Mouse (Mus musculus) cerebellum, postnatal 36 days (tissue): ENCODE measurements around the gene Pecam1.
"Not testable (repeated sequence)": the region's sequence is repeated elsewhere in the genome, so short reads cannot be mapped to it uniquely, and the experiment has no call there.

Experiments
- DNase-seq, 2 experiments: peaks; one replicate each; pipeline ENCODE4 v3.0.0; 2021 to 2022; ENCODE audit warnings: mixed read lengths in 2 of 2

The Pecam1 gene

DNA sequence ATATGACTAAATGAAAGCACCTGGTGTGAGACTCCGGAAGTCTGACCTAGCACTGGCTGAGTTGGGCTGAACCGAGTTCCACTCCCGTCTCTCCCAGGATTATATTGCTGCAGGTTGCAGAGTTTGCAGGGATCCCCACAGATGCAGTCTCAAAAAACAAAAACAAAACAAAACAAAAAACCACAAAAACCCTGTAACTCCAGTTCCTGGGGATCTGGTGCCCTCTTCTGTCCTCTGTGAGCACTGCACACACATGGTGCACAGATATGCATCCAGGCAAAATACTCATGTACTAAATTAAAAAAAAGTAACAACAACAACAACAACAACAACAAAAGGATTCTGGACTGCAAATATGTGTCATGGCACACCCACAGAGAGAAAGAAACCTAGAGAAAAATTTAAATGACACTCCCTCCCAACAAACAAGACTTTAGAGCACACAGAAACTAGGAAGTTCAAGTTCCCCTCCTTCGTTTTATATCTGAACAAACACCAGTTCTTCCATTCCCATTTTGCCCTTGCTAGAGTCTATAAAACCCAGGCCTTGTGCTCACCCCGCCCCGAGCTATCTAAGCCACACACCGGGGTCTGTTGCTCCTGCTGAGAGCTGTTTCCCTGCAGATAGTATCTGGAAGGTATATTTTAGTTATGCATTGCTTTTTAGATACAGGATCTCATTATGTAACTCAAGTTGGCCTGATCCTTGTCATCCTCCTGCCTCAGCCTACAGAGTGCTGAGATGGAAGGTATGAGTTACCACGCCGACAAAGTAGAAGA is 20.0 kb upstream of the Pecam1 start:
- no peak for DNase-seq

DNA sequence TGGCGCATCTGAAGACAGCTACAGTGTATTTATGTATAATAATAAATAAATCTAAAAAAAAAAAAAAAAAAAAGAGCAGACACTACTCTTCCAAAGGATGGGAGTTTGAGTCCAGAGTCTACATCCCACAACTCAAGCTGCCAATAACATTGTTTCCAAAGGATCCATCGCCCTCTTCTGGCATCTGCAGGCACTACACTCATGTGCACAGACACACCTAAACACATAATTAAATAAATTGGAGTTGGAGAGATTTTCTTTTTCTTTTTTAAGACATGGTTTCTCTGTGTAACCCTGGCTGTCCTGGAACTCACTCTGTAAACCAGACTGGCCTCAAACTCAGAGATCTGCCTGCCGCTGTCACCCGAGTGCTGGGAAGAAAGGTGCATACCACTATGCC is 17.1 kb upstream of the Pecam1 start:
- no peak for DNase-seq

- no peak for DNase-seq
Observed at GRCm38 (mm10) chr11:106766611-106767162, 16.3 kb upstream of the Pecam1 start.

- no peak for DNase-seq
Observed at GRCm38 (mm10) chr11:106762800-106763185, 12.4 kb upstream of the Pecam1 start.

- DNase-seq = no peak
Observed at GRCm38 (mm10) chr11:106762139-106762799, 11.8 kb upstream of the Pecam1 start.

GRCm38 (mm10) chr11:106760511-106760910 is 10.1 kb upstream of the Pecam1 start:
- DNase-seq = no peak

DNA sequence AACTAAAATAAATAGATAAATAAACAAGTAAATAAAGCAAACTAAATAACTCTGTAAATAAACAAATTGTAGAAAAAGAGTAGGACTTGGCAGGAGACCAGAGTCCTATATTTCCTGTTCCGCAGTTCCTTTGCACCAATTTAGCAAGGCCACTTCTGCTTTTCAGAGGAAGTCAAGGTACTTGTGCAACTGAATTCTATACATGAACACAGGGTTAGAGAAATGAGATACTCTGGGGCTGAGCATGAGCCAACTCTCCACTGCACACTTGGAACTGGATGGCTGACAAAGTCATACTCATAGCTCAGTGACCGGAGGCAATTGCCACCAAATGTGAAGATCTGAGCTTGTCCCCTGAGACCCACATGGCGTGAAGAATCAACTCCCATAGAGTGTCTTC is 8.6 kb upstream of the Pecam1 start:
- no peak for DNase-seq

- no peak for DNase-seq
Observed at GRCm38 (mm10) chr11:106755583-106755982, 5.2 kb upstream of the Pecam1 start.

DNA sequence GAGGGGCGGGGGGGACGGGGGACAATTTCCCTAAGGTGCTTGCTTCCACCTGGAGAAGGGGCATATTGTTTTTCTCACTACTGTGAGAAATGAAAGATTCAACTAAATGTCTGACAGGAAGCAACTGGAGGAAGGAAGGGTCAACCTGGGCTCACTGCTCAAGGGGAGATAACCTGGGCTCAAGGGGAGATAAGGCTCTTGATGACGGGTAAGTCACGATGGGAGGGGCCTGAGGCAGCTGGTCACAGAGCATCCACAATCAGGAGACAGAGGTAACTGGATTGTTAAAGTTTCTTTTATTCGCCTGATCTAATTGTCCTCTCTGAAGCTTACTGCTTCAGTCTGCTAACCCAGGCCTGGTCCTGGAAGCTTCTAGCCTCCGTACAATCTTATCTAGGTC is 2.9 kb upstream of the Pecam1 start:
- no peak for DNase-seq

GRCm38 (mm10) chr11:106752103-106752502 is 1.7 kb upstream of the Pecam1 start:
- no peak for DNase-seq

- DNase-seq = no peak
Observed at GRCm38 (mm10) chr11:106751039-106752018, 901 bp upstream of the Pecam1 start, which contains the start of gene Milr1. Gene Milr1, plus strand, starts transcription at chr11:106751226.

DNA sequence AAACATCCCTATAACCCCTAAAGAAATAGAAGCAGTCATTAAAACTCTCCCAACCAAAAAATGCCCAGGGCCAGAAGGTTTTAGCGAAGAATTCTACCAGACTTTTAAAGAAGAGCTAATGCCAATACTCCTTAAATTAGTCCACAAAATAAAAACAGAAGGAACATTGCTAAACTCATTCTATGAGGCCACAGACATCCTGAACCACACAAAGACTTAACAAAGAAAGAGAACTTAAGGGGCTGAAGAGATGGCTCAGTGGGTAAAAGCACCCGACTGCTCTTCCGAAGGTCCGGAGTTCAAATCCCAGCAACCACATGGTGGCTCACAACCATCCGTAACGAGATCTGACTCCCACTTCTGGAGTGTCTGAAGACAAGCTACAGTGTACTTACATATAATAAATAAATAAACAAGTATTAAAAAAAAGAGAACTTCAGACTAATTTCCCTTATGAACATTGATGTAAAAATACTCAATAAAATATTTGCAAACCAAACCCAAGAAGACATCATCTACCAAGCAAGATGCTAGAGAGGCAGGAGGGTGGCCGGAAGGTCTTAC is 789 bp downstream of the Pecam1 start:
- DNase-seq = not testable (repeated sequence)

DNA sequence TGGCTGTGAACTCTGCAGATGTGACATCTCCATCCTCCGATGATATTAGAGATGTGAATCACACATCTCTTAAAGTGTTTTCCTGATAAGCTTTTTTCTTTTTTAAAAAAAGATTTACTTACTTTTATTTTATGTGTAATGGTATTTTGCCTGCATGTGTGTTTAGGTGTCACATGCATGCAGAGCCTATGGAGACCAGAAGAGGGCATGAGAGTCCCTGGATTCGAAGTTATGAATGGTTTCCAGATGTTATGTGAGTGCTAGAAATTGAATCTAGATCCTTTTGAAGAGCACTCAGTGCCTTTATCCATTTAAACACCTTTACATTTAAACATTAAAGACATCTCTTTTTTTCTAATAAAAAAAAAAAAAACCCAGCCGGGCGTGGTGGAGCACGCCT is 5.5 kb downstream of the Pecam1 start:
- DNase-seq = no peak

DNA sequence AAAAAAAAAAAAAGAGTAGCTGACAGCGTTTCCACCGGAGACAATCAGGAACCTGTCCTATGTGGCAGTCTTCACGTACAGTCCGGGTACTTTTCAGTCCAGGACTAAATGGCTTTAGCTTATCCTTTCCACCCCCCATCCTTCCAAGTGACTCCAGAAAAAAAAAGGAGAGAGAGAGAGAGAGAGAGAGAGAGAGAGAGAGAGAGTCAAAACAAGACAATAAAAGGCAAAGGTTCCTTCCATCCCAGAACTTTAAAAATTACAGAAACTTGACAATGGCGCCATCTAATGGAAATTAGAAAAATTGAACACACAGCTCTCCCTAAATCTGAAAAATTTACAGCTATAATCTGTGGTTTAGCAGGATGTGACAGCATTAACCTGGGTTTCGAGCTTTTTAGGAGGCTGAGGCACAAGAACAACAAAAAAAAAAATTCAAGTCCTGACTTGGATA is 8.0 kb downstream of the Pecam1 start:
- DNase-seq = no peak

DNA sequence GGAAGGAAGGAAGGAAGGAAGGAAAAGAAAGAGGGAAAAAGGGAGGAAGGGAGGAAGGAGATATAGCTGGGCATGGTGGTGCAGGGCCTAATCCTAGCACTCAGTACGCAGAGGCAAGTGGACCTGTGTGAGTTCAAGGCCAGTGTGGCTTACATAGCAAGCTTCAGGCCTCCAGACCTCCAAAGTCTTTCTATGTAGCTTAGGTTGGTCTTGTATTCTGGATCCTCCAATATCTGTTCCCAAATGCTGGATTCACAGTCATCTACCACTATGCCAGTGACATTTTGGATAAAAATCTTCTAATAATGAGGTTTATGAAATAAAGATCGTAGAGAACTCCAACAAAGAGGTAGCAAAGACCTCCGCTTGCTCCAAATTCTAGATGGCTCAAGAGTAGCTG is 8.6 kb downstream of the Pecam1 start:
- DNase-seq = no peak

DNA sequence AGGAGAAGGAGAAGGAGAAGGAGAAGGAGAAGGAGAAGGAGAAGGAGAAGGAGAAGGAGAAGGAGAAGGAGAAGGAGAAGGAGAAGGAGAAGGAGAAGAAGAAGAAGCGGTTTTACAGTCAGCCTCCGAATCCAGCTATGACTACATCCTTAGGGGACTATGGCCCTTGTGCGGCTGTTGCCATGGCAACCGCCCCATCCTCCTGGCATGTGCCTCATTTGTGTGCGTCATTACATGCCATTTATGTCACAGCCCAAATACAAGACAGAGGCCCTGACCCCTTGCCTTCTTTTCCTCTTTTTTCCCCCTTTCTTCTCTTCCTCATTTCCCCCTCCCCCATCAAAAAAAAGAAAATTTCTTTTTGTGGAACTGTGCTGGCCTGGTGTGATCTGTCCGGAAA is 9.2 kb downstream of the Pecam1 start:
- DNase-seq = no peak

GRCm38 (mm10) chr11:106740724-106741123 is 9.7 kb downstream of the Pecam1 start:
- DNase-seq = not testable (repeated sequence)

DNA sequence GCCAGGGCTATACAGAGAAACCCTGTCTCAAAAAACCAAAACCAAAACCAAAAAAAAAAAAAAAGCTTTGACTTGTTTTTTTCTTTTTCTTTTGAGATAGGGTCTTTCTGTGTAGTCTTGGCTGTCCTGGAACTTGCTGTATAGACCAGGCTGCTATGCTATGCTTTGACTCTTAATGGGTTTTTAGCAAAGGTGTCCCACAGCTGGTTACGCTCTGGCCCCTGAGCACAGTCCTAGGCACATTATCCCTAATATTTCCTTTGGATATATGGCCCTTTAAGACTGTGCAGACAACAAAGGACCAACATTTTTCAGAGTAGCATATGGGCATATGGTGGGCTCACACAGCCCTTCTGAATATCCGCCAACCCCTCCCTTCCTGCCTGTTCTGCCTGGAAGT is 11.3 kb downstream of the Pecam1 start:
- DNase-seq = no peak

DNA sequence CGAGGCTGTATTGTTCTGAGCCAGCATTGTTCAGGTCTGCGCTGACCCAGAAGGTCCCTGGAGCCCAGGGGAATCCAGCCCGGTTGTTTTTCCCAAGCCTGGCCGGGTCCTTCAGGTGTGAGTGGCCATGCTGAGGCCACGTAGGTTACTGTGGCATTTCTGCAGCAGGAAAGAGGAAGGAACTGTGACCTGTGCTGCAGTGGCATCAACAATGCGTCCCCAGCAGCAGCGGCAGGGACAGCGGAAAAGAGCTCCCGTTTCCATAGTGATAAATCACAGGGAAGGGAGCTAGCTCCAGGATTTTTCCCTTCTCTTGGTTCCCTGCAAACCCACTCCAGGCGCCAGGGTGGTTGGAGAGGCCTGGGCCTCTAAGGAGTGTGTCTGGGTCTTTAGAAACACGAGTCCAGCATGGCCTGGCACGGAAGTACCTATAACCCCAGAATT is 13.2 kb downstream of the Pecam1 start:
- no peak for DNase-seq

GRCm38 (mm10) chr11:106736614-106737013 is 13.8 kb downstream of the Pecam1 start:
- DNase-seq = no peak

- no peak for DNase-seq
Observed at GRCm38 (mm10) chr11:106730714-106731113, 19.7 kb downstream of the Pecam1 start.

DNA sequence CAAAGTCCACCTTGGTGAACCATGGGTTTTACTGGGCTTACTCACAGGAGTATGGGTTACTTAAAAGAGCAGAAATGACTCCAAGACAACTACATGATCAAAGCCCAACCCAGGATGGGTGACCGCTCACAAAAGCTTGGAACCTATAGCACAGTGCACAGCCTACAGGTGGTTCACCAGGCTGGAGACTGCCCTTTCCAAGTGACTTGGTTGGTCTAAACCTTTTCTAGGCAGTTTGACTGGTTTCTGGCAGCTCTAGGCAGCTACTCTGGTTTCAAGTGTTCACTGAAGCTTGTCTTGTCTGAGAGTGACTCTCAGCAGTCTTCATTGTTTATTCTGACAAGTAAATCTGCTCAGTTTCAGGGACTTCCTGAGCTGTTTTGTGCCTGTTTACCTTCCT is 20.8 kb downstream of the Pecam1 start:
- no peak for DNase-seq
